Mouse (Mus musculus): ENCODE measurements around the gene Npb.

GRCm38 (mm10) chr11:120629911-120630310 lies 21.6 kb downstream of the Npb start:
- TF ChIP-seq CTCF (IDR thresholded peaks at IDR 0.05; ENCODE audit: low read depth) (no peak), EP300 (IDR thresholded peaks at IDR 0.05; ENCODE audit: low read depth) (peak; percentile 41; the same call in 1 of the 2 replicates)

Measured in liver, embryonic 14.5 days (tissue).